Mouse (Mus musculus) bone marrow macrophage, adult 2 months (primary cell): ENCODE data around the gene Nptn.

Source experiments
- CTCF ChIP-seq: IDR thresholded peaks from 2 replicates; pipeline ENCODE4 v1.5.1; 2012; ENCODE audit warnings: low read depth, mild to moderate bottlenecking, low read length, moderate library complexity
- POLR2A ChIP-seq: IDR thresholded peaks from 2 replicates; pipeline ENCODE4 v1.6.1; 2012; ENCODE audit warnings: mild to moderate bottlenecking, low read depth, low read length, borderline replicate concordance

DNA sequence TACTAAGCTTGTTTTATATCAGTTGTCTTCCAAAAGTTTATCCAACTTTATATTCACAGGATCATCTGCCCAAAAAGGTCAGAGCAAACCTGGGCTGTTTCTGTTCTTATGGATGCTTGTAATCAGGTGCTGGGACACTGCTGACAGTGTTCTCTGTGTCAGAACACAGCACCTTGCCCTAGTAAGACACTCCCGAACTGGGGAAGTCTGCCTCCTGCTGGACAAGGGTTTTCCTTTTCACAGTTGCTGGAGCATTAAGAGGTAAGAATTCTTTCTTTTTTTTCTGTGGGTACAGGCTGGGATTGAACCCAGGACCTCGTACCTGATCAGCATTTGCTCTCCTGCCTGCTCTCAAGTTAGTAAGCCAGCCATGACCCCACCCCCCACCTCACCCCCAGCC is 74.4 kb downstream of the Nptn start:
- TF ChIP-seq CTCF: no peak
- TF ChIP-seq POLR2A: no peak
